Mouse (Mus musculus): ENCODE data around the gene Olfr1034.
"Not testable (repeated sequence)": the region's sequence is repeated elsewhere in the genome, so short reads cannot be mapped to it uniquely, and the experiment has no call there.

DNA sequence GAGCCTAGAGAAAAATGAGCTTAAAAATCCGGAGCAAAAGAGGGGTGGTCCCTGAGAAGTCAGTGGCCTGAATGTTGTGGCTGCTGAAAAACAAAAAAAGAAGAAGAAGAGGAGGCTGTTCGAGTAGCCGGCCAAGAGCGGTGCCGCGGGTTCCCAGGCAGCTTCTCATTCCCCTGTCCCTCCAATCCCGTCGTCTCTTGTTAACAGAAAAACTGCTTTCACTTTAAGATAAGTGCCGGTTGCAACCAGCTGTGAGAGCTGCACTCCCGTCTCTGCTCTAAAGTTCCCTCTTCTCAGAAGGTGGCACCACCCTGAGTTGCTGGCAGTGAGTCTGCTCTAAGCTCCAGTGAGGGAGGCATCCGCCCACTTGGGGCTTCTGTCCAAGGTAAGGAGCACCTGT is 25.3 kb upstream of the Olfr1034 start, which contains the start of gene Olfr1033:
- not testable (repeated sequence) for TF ChIP-seq CTCF, POLR2A (IDR thresholded peaks at IDR 0.05; ENCODE audit: extremely low read depth, insufficient read depth, low read length)

Data from cortical plate, adult 2 months (tissue).